Mouse (Mus musculus): ENCODE data around the gene Tmcc3. TPM values are rescaled to one million over a fixed set of nuclear protein-coding genes. Genes with fewer than 3 reads are reported as not detected.

Gene Tmcc3
- polyA plus RNA-seq, 1 experiment from 2014 or later: 7.2 TPM

- H3K36me3 ChIP-seq: no peaks in the 10 kb centered on the region
- no peak overlapping the region for H3K4me2 ChIP-seq (replicated peaks)
- H3K27ac ChIP-seq: no peak overlapping the region
- no peak overlapping the region for H3K4me3 ChIP-seq
- H3K9me3 ChIP-seq: no peaks in the 10 kb centered on the region
- H3K27me3 ChIP-seq: no peaks in the 10 kb centered on the region
- no peak overlapping the region for H3K9ac ChIP-seq
- no peak for ATAC-seq (ENCODE audit: insufficient number of reproducible peaks, insufficient read depth, low FRiP score, low TSS enrichment)
- WGBS: 56% methylated on average over 4 of the region's 4 CpGs
- peaks cover 32% of the 10 kb centered on the region for H3K4me1 ChIP-seq
Measured at GRCm38 (mm10) chr10:94549511-94550232, 237.9 kb downstream of the Tmcc3 start.

- H3K36me3 ChIP-seq: no peaks in the 10 kb centered on the region
- WGBS: 60% methylated on average over 9 of the region's 9 CpGs
Measured at GRCm38 (mm10) chr10:94550649-94551048, 238.9 kb downstream of the Tmcc3 start.

GRCm38 (mm10) chr10:94551065-94551464, 239.3 kb downstream of the Tmcc3 start:
- no peak for ATAC-seq (ENCODE audit: insufficient number of reproducible peaks, insufficient read depth, low FRiP score, low TSS enrichment)
- H3K27ac ChIP-seq: no peak overlapping the region

More at GRCm38 (mm10) chr10:94550649-94551048, 238.9 kb downstream of the Tmcc3 start:
- ATAC-seq (ENCODE audit: insufficient number of reproducible peaks, insufficient read depth, low FRiP score, low TSS enrichment): no peak
- no peak overlapping the region for H3K9ac ChIP-seq
- H3K4me3 ChIP-seq: no peak overlapping the region
- H3K27ac ChIP-seq: no peak overlapping the region
- H3K27me3 ChIP-seq: no peaks in the 10 kb centered on the region
- peaks cover 23% of the 10 kb centered on the region for H3K4me1 ChIP-seq
- H3K4me2 ChIP-seq (replicated peaks): no peak overlapping the region
- no peaks in the 10 kb centered on the region for H3K9me3 ChIP-seq

GRCm38 (mm10) chr10:94551511-94551910, 239.8 kb downstream of the Tmcc3 start:
- no peak overlapping the region for H3K4me3 ChIP-seq

More at GRCm38 (mm10) chr10:94551065-94551464, 239.3 kb downstream of the Tmcc3 start:
- no peak overlapping the region for H3K4me2 ChIP-seq (replicated peaks)
- H3K36me3 ChIP-seq: no peaks in the 10 kb centered on the region
- H3K9ac ChIP-seq: no peak overlapping the region
- no peak overlapping the region for H3K4me3 ChIP-seq
- H3K27me3 ChIP-seq: no peaks in the 10 kb centered on the region
- no peaks in the 10 kb centered on the region for H3K9me3 ChIP-seq
- H3K4me1 ChIP-seq: peaks cover 19% of the 10 kb centered on the region
- whole genome bisulfite sequencing: 39% methylated on average over 2 of the region's 2 CpGs

GRCm38 (mm10) chr10:94551924-94552523, 240.3 kb downstream of the Tmcc3 start:
- Histone ChIP-seq H3K36me3 (no peaks in the 10 kb centered on the region), H3K4me2 (replicated peaks) (no peak overlapping the region), H3K4me1 (peaks cover 16% of the 10 kb centered on the region; the same call in 1 of the 2 replicates), H3K27ac (no peak overlapping the region), H3K4me3 (no peak overlapping the region), H3K9me3 (no peaks in the 10 kb centered on the region), H3K9ac (no peak overlapping the region), H3K27me3 (no peaks in the 10 kb centered on the region)
- ATAC-seq (ENCODE audit: insufficient number of reproducible peaks, insufficient read depth, low FRiP score, low TSS enrichment): no peak
- 73% methylated on average over 7 of the region's 7 CpGs for WGBS

More at GRCm38 (mm10) chr10:94551511-94551910, 239.8 kb downstream of the Tmcc3 start:
- no peak overlapping the region for H3K4me2 ChIP-seq (replicated peaks)
- 87% methylated on average over 6 of the region's 6 CpGs for WGBS
- H3K4me1 ChIP-seq: peaks cover 16% of the 10 kb centered on the region; the same call in 1 of the 2 replicates
- H3K9me3 ChIP-seq: no peaks in the 10 kb centered on the region
- ATAC-seq (ENCODE audit: insufficient number of reproducible peaks, insufficient read depth, low FRiP score, low TSS enrichment): no peak
- no peaks in the 10 kb centered on the region for H3K27me3 ChIP-seq
- H3K36me3 ChIP-seq: no peaks in the 10 kb centered on the region
- H3K9ac ChIP-seq: no peak overlapping the region
- H3K27ac ChIP-seq: no peak overlapping the region

GRCm38 (mm10) chr10:94555394-94555793, 243.6 kb downstream of the Tmcc3 start:
- no peak overlapping the region for H3K4me3 ChIP-seq
- no peaks in the 10 kb centered on the region for H3K9me3 ChIP-seq
- whole genome bisulfite sequencing: 79% methylated on average over 2 of the region's 2 CpGs
- H3K9ac ChIP-seq: no peak overlapping the region
- ATAC-seq (ENCODE audit: insufficient number of reproducible peaks, insufficient read depth, low FRiP score, low TSS enrichment): no peak
- no peak overlapping the region for H3K4me2 ChIP-seq (replicated peaks)
- peaks cover 9% of the 10 kb centered on the region; the same call in 1 of the 2 replicates for H3K4me1 ChIP-seq
- no peak overlapping the region for H3K27ac ChIP-seq
- no peaks in the 10 kb centered on the region for H3K36me3 ChIP-seq
- no peaks in the 10 kb centered on the region for H3K27me3 ChIP-seq

- Histone ChIP-seq H3K27ac (no peak overlapping the region), H3K9ac (no peak overlapping the region), H3K4me3 (no peak overlapping the region), H3K36me3 (no peaks in the 10 kb centered on the region), H3K4me2 (replicated peaks) (no peak overlapping the region), H3K9me3 (no peaks in the 10 kb centered on the region), H3K27me3 (no peaks in the 10 kb centered on the region), H3K4me1 (no peaks in the 10 kb centered on the region)
- no peak for ATAC-seq (ENCODE audit: insufficient number of reproducible peaks, insufficient read depth, low FRiP score, low TSS enrichment)
- WGBS: 74% methylated on average over 6 of the region's 6 CpGs
Measured at GRCm38 (mm10) chr10:94557428-94558149, 245.8 kb downstream of the Tmcc3 start.

- no peak overlapping the region for H3K4me2 ChIP-seq (replicated peaks)
- H3K9me3 ChIP-seq: no peaks in the 10 kb centered on the region
- no peak overlapping the region for H3K4me3 ChIP-seq
- 78% methylated on average over 7 of the region's 7 CpGs for WGBS
- H3K27ac ChIP-seq: no peak overlapping the region
- H3K27me3 ChIP-seq: no peaks in the 10 kb centered on the region
- H3K4me1 ChIP-seq: no peaks in the 10 kb centered on the region
- ATAC-seq (ENCODE audit: insufficient number of reproducible peaks, insufficient read depth, low FRiP score, low TSS enrichment): no peak
- no peaks in the 10 kb centered on the region for H3K36me3 ChIP-seq
- H3K9ac ChIP-seq: no peak overlapping the region
Measured at GRCm38 (mm10) chr10:94558826-94559225, 247.1 kb downstream of the Tmcc3 start.

GRCm38 (mm10) chr10:94561351-94561750, 249.6 kb downstream of the Tmcc3 start:
- no peaks in the 10 kb centered on the region for H3K27me3 ChIP-seq
- no peak overlapping the region for H3K4me2 ChIP-seq (replicated peaks)
- no peaks in the 10 kb centered on the region for H3K36me3 ChIP-seq
- H3K4me1 ChIP-seq: peaks cover 7% of the 10 kb centered on the region; the same call in 1 of the 2 replicates
- H3K9me3 ChIP-seq: no peaks in the 10 kb centered on the region
- WGBS: 77% methylated on average over 7 of the region's 7 CpGs
- no peak overlapping the region for H3K9ac ChIP-seq
- no peak overlapping the region for H3K27ac ChIP-seq
- H3K4me3 ChIP-seq: no peak overlapping the region
- ATAC-seq (ENCODE audit: insufficient number of reproducible peaks, insufficient read depth, low FRiP score, low TSS enrichment): no peak

- Histone ChIP-seq H3K27ac (no peak overlapping the region), H3K4me3 (no peak overlapping the region), H3K36me3 (no peaks in the 10 kb centered on the region), H3K9me3 (no peaks in the 10 kb centered on the region), H3K9ac (no peak overlapping the region), H3K27me3 (no peaks in the 10 kb centered on the region), H3K4me1 (peaks cover 7% of the 10 kb centered on the region; the same call in 1 of the 2 replicates), H3K4me2 (replicated peaks) (no peak overlapping the region)
- 24% methylated on average over 1 of the region's 1 CpGs for WGBS
- ATAC-seq (ENCODE audit: insufficient number of reproducible peaks, insufficient read depth, low FRiP score, low TSS enrichment): no peak
Measured at GRCm38 (mm10) chr10:94562188-94562587, 250.4 kb downstream of the Tmcc3 start.

- no peaks in the 10 kb centered on the region for H3K36me3 ChIP-seq
- no peak overlapping the region for H3K9ac ChIP-seq
- no peaks in the 10 kb centered on the region for H3K27me3 ChIP-seq
- no peak overlapping the region for H3K4me3 ChIP-seq
- no peak overlapping the region for H3K27ac ChIP-seq
- peaks cover 7% of the 10 kb centered on the region; the same call in 1 of the 2 replicates for H3K4me1 ChIP-seq
- no peaks in the 10 kb centered on the region for H3K9me3 ChIP-seq
- 85% methylated on average over 3 of the region's 3 CpGs for WGBS
- ATAC-seq (ENCODE audit: insufficient number of reproducible peaks, insufficient read depth, low FRiP score, low TSS enrichment): no peak
- no peak overlapping the region for H3K4me2 ChIP-seq (replicated peaks)
Measured at GRCm38 (mm10) chr10:94562991-94563390, 251.2 kb downstream of the Tmcc3 start.
